Mouse (Mus musculus): ENCODE results near the gene Ankrd44. TPM values are rescaled to one million over a fixed set of nuclear protein-coding genes. Genes with fewer than 3 reads are reported as not detected.

Ankrd44 gene
- total and polyA plus RNA-seq, 3 experiments: 12.7 to 23.0 (median 19.8) TPM

DNA sequence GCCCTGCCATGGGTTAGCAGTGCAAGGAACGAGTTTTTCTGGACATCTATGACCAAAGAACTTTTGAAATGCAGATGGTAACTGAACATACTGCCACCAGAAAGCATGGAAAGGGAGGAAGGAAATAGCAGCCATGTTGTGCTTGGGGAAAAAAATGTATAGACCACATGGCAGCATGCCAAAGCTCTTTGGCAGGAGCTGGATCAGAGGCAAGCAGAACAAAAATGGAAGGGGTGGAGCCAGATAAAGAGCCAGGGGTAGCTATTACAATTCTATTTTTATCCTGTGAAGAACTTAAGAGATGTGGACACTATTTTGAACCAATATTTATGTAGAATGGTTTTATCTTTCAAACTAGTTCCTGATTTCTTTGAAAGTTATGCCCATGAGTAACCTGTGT lies 215.6 kb downstream of the Ankrd44 start:
- Histone ChIP-seq H3K4me2 (ENCODE audit: insufficient read depth, low read depth, poor library complexity, severe bottlenecking) (no peak overlapping the region), H3K9ac (ENCODE audit: insufficient read depth, low read depth) (no peak overlapping the region), H3K9me3 (replicated peaks; ENCODE audit: low read length) (peaks cover 2% of the 10 kb centered on the region), H3K4me3 (replicated peaks in 1 of 3; ENCODE audit: low read depth in 2 of 3, low read length in 2 of 3, poor library complexity in 1 of 3) (no peak overlapping the region), H3K27ac (ENCODE audit: insufficient read depth, low read depth) (no peak overlapping the region), H3K79me2 (replicated peaks; ENCODE audit: control insufficient read depth, extremely low read depth, insufficient read depth, poor library complexity, severe bottlenecking) (no peaks in the 10 kb centered on the region), H3K36me3 (replicated peaks in 1 of 2; ENCODE audit: control insufficient read depth in 1 of 2, insufficient read depth in 1 of 2, low read length in 1 of 2) (peaks cover 7 to 32% of the 10 kb centered on the region in 2 experiments), H3K27me3 (replicated peaks) (no peaks in the 10 kb centered on the region), H3K4me1 (ENCODE audit: control insufficient read depth in 1 of 2, insufficient read depth in 2 of 2) (no peaks in the 10 kb centered on the region)
- TF ChIP-seq CHD1 (IDR thresholded peaks at IDR 0.05; ENCODE audit: low read depth, low read length): no peak
- TF ChIP-seq KAT2A (IDR thresholded peaks at IDR 0.05; ENCODE audit: insufficient replicate concordance, low read length): no peak
- TF ChIP-seq SMC3 (IDR thresholded peaks at IDR 0.05; ENCODE audit: low read depth, low read length): no peak
- TF ChIP-seq CHD2 (IDR thresholded peaks at IDR 0.05; ENCODE audit: low read length): no peak
- TF ChIP-seq UBTF (IDR thresholded peaks at IDR 0.05; ENCODE audit: low read depth, low read length): no peak
- in situ Hi-C loops (cut with MboI; ENCODE audit: low pct_ligation_motif_present, low pct_unique_long_range_greater_than_20kb, low sequenced_read_pairs): no loop called here
- dilution Hi-C loops (cut with MboI; ENCODE audit: extremely low pct_ligation_motif_present, extremely low pct_unique_long_range_greater_than_20kb, low sequenced_read_pairs): no loop called here
- no peak for DNase-seq (ENCODE audit: extremely low read depth)

DNA sequence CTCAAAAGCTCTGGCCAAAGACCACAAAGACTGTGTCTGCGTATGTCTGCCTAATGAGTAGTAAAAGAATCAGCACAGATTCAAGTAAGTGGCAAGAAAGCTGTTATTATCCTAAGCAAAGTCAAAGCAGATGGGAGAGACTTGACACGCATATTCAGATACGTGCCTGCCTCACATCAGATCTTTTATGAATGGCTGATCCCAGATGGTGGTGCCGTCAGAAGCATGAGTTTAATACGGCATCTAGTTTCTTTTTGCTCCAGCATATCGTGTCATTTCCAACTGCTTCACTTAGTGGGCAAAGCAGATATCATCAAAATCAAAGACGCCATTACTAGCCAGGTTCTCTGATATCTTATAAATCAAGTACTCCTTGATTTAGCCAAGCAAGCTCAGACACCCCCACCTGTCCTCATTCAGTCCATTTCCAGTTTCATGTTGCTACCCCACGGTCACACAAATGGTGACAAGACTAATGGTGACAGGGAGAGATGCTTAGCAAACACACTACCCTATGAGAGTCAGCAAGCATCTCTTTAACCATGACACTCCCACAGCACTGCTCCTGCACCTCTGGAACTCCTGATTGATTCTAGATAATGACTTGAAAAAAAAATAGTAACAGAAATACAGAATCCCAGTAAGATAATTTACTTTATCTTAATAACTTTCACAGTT lies 218.2 kb downstream of the Ankrd44 start:
- H3K4me2 ChIP-seq (ENCODE audit: insufficient read depth, low read depth, poor library complexity, severe bottlenecking): no peak overlapping the region
- H3K9ac ChIP-seq (ENCODE audit: insufficient read depth, low read depth): no peak overlapping the region
- peaks cover 2% of the 10 kb centered on the region for H3K9me3 ChIP-seq (replicated peaks; ENCODE audit: low read length)
- no peaks in the 10 kb centered on the region for H3K4me1 ChIP-seq (ENCODE audit: control insufficient read depth in 1 of 2, insufficient read depth in 2 of 2)
- no peak overlapping the region for H3K4me3 ChIP-seq (replicated peaks in 1 of 3; ENCODE audit: low read depth in 2 of 3, low read length in 2 of 3, poor library complexity in 1 of 3)
- TF ChIP-seq PAX5 (IDR thresholded peaks at IDR 0.05; ENCODE audit: low read length) (no peak), MEF2A (IDR thresholded peaks at IDR 0.05; ENCODE audit: borderline replicate concordance, low read depth, low read length) (no peak), KAT2A (IDR thresholded peaks at IDR 0.05; ENCODE audit: insufficient replicate concordance, low read length) (no peak), USF2 (conservative IDR thresholded peaks at IDR 0.05; ENCODE audit: low read depth, low read length) (no peak), SMC3 (IDR thresholded peaks at IDR 0.05; ENCODE audit: low read depth, low read length) (no peak), MAX (IDR thresholded peaks at IDR 0.05; ENCODE audit: low read length) (no peak), ELF1 (IDR thresholded peaks at IDR 0.05; ENCODE audit: low read depth, low read length) (no peak), ZKSCAN1 (IDR thresholded peaks at IDR 0.05; ENCODE audit: borderline replicate concordance, low read depth, low read length) (no peak), ETS1 (conservative IDR thresholded peaks at IDR 0.05; ENCODE audit: low read depth, low read length) (no peak), CTCF (conservative IDR thresholded peaks at IDR 0.05 in 1 of 2, IDR thresholded peaks at IDR 0.05 in 1 of 2; ENCODE audit: low read depth in 2 of 2, low read length in 2 of 2) (no peak), JUN (IDR thresholded peaks at IDR 0.05; ENCODE audit: insufficient read depth, low read depth, low read length) (no peak), TBP (conservative IDR thresholded peaks at IDR 0.05; ENCODE audit: low read depth, low read length) (no peak), E2F4 (IDR thresholded peaks at IDR 0.05; ENCODE audit: insufficient replicate concordance, low read depth, low read length) (no peak)
- no peaks in the 10 kb centered on the region for H3K27me3 ChIP-seq (replicated peaks)
- DNase-seq (ENCODE audit: extremely low read depth): no peak
- in situ Hi-C loops (cut with MboI; ENCODE audit: low pct_ligation_motif_present, low pct_unique_long_range_greater_than_20kb, low sequenced_read_pairs) (no loop called here), dilution Hi-C loops (cut with MboI; ENCODE audit: extremely low pct_ligation_motif_present, extremely low pct_unique_long_range_greater_than_20kb, low sequenced_read_pairs) (no loop called here)
- no peaks in the 10 kb centered on the region for H3K79me2 ChIP-seq (replicated peaks; ENCODE audit: control insufficient read depth, extremely low read depth, insufficient read depth, poor library complexity, severe bottlenecking)
- peaks cover 7 to 30% of the 10 kb centered on the region in 2 experiments for H3K36me3 ChIP-seq (replicated peaks in 1 of 2; ENCODE audit: control insufficient read depth in 1 of 2, insufficient read depth in 1 of 2, low read length in 1 of 2)
- no peak overlapping the region for H3K27ac ChIP-seq (ENCODE audit: insufficient read depth, low read depth)

Measured in CH12.LX (cell line).